Mouse (Mus musculus): Measurements from ENCODE around the gene Slc7a6.

Gene Slc7a6

GRCm38 (mm10) chr8:106168356-106169016 lies at the start of gene Slc7a6:
Slc7a6 (plus strand) TSS chr8:106168857.
- DNase-seq, result peak; percentile 87 to 93

- DNase-seq, result no peak
Observed at GRCm38 (mm10) chr8:106123443-106123842, 45.2 kb upstream of the Slc7a6 start.

GRCm38 (mm10) chr8:106126055-106126454 lies 42.6 kb upstream of the Slc7a6 start:
- DNase-seq, result no peak

DNA sequence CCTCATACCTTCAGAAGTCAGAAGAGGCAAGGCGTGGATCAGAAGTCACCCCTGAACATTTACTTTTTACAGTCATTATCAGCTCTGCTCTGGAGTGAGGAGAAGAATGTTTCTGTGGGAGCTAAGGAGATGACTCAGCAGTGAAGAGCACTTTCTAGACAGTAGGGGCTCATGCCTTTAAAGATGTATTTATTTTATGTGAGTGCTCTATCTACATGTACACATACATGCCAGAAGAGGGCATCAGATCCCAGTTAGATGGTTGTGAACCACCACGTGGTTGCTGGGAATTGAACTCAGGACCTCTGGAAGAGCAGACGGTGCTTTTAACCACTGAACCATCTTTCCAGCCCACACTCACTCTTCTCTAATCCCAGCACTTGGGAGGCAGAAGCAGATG lies 41.6 kb upstream of the Slc7a6 start:
- DNase-seq, result no peak

- DNase-seq, result no peak
Observed at GRCm38 (mm10) chr8:106127882-106128410, 40.7 kb upstream of the Slc7a6 start.

DNA sequence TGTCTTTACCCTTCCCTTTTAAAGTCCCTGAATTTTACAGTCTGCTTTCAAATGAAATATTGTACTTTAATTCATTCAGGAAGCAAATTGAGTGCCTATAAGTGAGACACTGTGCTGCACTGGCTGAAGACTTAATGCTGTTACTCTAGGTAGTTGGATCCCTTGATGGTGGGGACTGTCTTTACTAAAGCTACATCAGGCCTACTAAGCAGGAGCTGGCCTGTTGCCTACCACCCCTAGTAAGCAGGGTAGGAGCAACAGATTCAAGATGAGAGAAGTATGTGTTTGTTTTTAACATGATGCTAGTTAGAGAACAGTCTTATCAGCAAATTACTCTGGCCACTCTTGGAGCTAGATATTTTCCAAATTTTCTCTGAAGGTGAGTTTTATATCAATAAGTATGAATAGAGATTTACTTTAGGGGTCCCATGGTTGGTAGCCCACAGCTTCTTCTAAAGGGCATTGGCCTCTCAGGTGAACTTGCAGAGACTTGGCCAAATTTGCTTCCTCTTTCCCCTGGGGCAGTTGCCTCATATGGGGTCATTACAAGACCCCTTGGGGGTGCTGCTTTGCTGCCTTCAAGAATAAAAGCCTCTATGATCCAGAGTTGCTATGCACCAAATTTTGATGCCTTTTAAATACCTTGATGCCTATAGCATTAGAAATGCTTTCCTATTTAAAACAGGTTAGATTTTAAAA lies 39.3 kb upstream of the Slc7a6 start:
- DNase-seq, result no peak

DNA sequence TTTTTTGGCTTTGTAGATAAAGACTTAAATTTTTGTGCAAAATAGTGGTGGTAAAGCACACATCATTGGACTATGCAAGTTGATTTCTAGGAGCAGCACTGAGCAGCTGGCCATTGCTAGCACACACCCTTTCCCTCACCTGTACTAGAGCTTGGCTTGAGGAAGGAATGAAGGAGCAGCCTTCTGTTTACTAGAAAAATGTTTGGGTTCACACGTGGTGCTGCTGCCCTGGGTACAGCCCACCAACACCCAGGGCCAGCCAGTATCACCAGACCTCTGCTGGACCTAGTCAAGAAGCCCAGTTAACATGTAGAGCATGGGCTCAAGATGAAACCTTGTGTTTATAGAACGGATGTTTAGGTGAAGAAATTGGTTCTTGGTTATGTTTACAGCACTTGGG lies 38.7 kb upstream of the Slc7a6 start:
- DNase-seq, result no peak

DNA sequence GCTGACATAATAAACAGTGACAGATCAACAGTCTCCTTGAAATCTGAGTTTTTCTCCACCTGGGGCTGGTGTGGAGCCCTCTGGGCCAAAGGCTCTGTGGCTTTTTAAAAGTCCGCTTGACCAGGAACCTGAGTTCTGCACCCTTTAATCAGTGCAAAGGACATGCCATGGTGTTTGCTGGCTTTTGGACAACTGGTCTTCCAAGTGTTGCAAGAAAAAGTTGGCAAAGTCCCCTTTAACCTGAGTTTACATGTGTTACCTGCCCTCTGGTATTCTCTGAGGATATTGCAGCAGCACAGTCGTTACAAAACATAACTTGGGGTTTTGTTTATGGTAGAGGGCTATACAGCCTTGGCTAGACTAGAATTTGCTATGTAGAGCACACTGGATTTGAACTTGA lies 38.2 kb upstream of the Slc7a6 start:
- DNase-seq, result no peak

- no peak for DNase-seq
Observed at GRCm38 (mm10) chr8:106131021-106131420, 37.6 kb upstream of the Slc7a6 start.

DNA sequence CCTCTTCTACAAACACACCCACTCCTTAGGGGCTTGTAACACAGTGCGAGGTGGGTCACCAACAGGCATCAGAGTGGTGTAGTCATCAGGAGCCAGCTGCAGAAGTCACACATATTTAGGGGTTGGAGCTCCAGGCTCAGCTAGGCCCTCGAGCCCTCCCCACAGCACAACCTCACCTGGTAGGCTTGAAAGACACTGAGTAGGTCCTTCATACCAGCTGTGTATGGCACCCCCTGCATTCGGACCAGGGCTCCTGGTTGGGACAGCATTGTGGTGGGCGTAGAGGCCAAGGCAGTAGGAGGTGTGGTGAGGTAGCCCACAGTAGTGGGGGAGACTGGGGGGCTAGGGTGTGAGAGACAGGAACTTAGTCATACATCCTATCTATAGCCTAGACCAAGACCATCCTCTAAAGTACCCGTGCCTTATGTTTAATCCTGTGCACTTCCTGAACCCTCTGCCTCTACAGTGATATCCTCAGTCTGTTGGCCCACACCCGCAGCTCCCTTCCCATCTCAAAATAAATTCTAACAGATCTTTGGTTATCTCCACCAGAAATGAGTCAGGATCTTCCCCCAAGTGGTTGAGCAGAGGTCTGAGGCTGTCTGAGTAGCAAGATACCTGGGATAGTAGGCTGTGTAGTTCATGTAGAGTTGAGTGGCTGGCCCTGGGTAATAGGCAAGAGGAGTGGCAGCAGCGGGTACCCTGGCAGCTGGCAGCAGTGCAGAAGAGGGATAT lies 37.0 kb upstream of the Slc7a6 start:
- DNase-seq, result no peak

- no peak for DNase-seq
Observed at GRCm38 (mm10) chr8:106132356-106132755, 36.3 kb upstream of the Slc7a6 start.

DNA sequence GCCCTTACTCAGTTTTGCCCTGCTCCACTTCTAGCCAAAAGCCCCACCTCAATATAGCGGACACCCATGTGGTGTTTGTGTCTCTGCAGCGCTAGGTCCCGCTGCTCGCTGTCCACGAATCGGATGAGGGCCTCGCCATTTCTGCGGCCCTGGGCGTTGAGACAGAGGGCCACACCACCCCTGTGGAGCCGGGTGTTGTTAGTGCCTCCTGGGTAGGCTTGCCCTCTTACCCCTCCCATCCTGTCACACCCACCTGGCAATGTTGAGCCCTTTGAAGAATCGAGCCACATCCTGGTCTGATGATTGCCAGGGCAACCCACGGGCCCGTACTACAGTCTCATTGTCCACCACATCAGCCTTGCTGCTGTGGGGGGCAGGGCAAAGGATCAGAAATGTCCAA lies 35.1 kb upstream of the Slc7a6 start:
- no peak for DNase-seq

DNA sequence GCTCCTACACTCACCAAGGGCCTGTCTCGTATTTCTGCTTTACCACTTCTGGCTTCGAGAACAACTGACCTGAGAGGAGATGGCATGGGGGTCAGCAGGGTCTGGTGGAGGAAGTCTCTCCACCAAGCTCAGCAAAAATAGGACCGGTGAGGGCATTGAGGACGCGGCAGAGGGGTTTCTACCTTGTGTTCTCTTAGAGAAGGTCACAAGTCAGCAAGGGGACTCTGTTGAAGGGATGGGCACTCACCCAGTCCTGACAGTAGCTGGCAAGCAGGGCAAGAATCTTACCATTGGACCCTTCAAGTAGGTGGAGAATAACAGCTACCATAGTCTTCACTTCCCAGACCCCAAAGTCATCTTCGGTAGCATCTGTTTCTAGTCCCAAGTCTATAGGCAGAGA lies 34.7 kb upstream of the Slc7a6 start:
- no peak for DNase-seq

DNA sequence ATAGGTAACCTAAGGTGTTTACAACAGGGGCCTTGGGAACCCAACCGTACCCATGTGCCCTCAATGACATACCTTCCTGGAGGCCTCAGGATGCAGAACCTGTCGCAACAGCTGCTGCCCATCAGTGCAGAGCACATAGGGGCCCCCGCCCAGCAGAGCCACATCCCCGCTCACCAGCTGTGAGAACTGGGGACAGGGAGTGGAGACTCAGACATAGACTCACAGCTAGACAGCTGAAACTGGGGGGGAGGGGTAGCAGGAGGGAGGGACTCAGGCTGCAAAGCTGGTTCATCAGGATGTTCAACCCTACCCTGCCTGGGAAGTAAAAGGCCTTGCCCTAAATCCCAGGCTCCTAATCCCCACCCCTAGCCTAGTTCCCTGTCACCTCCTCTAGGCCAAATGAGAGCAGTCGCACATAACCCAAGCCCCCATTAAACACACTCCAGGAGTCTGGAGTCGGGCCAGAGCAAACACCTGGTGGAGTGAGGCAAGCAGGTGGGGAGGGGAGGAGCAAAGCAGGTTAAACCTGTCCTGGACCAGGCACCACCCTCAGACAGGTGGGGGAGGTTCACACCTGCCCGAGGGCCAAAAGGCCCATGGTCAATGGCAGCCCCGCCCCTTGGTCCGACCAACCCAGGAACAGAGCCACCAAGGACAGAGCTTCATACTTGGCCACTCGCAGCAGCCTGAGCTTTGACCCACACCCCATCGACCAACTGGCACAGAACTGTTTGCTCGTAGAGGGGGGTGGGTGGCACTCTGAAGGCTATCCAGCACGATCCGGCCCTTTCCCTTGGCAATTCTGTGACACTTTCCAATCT lies 33.7 kb upstream of the Slc7a6 start:
- peak in 1 of 2 experiments; percentile 59 for DNase-seq

DNA sequence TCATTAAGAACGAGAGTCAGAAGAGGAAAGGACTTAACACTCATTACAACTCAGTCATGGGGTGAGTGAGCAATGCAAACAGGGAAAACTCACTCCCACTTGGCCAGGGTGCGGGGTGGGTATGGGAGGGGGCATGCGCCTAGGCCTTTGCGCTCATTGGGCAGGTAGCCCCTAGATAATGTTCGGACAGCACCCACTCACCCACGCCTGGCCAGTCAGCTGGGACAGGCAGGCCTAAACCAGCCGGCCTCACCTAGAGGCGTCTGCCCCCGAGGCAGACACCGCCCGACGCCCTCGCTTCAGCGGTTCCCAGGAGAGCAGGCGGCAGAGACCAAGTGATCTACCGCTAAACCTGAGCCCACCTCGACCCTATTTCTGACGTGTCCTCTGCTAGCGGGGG lies 33.0 kb upstream of the Slc7a6 start:
- DNase-seq, result no peak

DNA sequence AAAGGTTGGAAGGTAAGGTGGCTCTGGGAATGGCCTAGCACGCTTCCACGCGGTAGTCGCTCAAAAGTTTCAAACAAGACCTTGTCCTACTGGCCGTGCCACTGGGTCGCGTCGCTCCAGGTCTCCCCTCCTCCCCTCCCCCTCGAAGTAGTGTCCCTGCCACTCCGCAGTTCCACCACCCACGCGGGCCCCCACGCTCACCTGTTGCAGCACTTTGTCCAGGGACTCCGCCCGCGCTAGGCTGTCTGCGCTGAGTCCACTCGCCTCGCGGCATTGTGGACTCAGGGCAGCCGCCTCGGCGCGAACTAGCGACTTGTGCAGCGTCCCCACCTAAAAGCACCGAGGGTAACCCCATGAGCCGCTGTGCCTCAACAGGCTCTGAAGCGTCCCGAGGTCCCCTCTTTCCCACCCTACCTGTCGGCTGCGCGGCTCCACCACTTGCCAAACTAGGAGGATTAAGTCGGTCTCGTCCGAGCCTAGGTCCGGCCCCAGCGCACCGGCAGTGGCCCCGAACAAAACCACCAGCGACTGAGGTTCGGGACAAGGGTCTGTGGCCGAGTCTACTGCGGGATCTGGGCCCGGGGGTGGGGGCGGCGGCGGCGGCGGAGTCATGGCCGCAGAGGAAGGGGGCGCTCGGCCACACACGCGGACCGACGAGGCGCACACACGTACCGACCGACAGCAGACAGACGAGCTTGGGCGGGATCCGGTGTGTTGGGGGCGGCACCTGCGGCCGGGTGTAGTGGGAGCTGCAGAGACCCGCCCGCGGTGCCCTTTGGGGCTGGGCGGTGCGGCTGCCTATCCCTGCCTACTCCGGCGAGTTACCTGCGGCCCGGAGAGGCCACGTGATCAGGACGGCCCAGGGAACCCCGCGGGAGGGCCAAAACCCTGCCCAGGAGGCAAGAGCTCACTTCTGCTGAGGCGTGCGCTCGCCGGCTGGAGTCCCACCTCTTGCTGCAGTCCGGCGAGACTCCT lies 32.2 kb upstream of the Slc7a6 start, which contains the start of gene Esrp2:
Gene Esrp2 (minus strand): TSS at position 819 of the 975 bp plus-strand sequence.
- DNase-seq, result no peak

DNA sequence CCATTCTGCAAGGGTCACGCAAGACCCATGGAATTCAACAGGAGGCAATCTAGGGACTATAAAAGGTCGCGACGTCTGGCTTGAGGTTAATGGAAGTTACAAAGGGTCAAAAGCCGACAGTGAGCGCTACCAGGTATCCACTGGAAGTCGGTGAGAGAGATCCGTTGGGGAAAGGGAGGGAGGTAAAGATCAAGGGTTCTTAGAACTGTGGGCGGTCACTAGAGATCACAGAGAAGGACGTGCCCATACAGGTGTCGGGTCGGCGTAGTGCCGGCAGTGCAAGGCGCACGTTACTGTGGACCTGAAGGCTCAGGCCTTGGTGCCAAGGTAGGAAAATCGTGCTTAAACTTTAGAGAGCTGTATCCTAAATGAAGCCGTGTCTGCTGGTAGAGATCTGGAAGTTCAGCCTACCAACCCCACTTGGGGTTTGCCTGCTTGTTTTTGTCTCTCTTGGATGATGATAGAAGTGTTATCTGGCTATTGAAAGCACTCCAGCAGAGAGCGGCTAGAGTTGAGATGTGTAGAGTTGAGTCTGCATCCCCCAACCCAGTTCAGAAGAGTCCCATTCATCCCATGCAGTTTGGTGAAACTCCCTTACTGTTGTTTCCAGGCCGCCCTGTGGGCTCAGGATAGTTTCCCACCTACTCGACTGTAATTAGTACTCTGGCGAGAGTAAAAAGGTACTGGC lies 31.3 kb upstream of the Slc7a6 start:
- no peak for DNase-seq

DNA sequence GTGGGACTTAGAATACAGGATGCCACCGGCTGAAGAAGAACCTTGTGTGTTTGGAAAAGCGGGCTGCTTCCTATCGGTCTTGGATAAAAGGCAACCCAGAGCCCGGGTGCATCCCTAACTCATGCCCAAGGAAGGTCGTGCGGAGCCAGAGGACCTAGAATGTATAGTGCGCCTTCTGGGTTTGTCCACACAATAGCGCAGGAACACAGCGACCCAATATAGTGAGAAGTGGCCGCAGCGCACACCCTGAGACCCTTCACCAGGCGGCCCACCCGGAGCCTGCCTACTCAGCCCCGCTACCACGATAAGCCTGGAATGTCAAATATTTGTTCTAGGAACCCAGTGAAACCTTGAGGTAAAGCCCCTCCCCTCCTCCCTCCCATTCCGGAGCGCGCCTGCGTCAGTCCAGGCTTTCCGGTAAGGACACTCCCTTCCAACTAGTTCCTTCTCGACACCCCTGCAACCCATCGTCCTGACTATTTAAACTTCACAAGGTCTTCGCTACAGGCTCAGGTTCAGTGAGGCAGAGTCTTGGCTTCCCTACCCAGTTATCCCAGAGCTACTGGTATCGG lies 30.7 kb upstream of the Slc7a6 start:
- peak; percentile 40 to 56 for DNase-seq

GRCm38 (mm10) chr8:106138616-106139015 lies 30.0 kb upstream of the Slc7a6 start:
- DNase-seq, result no peak

DNA sequence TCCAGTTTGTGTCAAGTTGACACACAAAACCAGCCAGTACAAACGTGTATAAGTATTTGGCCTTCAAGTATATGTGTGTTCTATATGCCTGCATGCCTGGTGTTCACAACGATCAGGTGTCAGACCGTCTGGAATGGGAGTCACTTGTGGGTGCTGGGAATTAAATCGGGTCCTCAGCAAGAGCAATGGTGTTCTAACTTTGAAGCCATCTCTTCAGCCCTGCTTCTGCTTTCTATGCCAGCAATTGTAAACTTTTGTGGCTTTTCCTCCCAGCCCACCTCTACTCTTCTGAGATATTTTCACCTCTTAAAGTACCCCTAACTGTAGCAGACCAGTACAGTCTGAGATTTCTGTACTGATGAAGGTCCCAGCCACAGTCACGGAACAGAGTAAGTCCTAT lies 28.5 kb upstream of the Slc7a6 start:
- no peak for DNase-seq

Measured in cerebellum, postnatal 14 days (tissue).